Mouse (Mus musculus) stomach, embryonic 16.5 days (tissue): ENCODE data around the gene Bend3. TPM values are rescaled to one million over a fixed set of nuclear protein-coding genes. Genes with fewer than 3 reads are reported as not detected.

Source experiments
- ATAC-seq: fragments of 200-750 bp; cut with Nextera tagmentation; 2 replicates; pipeline ENCODE4 v1.8.0; 2017; ENCODE audit warnings: moderate number of reproducible peaks, moderate TSS enrichment; ENCODE audit not compliant: insufficient read depth, low FRiP score
- H3K27ac ChIP-seq: fragments of 300-500 bp; sonication (generic); 2 replicates; pipeline ENCODE4 v1.5.1; 2014; ENCODE audit warnings: low read length
- H3K27me3 ChIP-seq: fragments of 300-500 bp; sonication (generic); 2 replicates; pipeline ENCODE4 v1.6.1; 2014; ENCODE audit warnings: low read length, control low read depth, mixed read lengths; ENCODE audit not compliant: control insufficient read depth, insufficient read depth
- H3K36me3 ChIP-seq: fragments of 300-500 bp; sonication (generic); 2 replicates; pipeline ENCODE4 v1.6.1; 2014; ENCODE audit warnings: low read length; ENCODE audit not compliant: control insufficient read depth, insufficient read depth
- H3K4me1 ChIP-seq: fragments of 300-500 bp; sonication (generic); 2 replicates; pipeline ENCODE4 v1.6.1; 2014; ENCODE audit warnings: low read length, control low read depth, mixed read lengths; ENCODE audit not compliant: control insufficient read depth, insufficient read depth
- H3K4me2 ChIP-seq: fragments of 300-500 bp; sonication (generic); 2 replicates; pipeline ENCODE4 v1.6.1; 2014; ENCODE audit warnings: low read depth, low read length, mixed read lengths
- H3K4me3 ChIP-seq: fragments of 300-500 bp; sonication (generic); replicated peaks from 2 replicates; pipeline ENCODE4 v1.5.1; 2014; ENCODE audit warnings: mild to moderate bottlenecking, low read length
- H3K9ac ChIP-seq: fragments of 300-500 bp; sonication (generic); 2 replicates; pipeline ENCODE4 v1.6.1; 2014; ENCODE audit warnings: low read length
- H3K9me3 ChIP-seq: fragments of 300-500 bp; sonication (generic); replicated peaks from 2 replicates; pipeline ENCODE4 v1.6.1; 2016; ENCODE audit warnings: low read length, control low read depth; ENCODE audit not compliant: control insufficient read depth
- WGBS: fragments of 180-500 bp; shearing (Covaris S2); extraction: QIAGEN DNeasy Blood & Tissue Kit; methylation state at CpG from one replicate; pipeline ENCODE4 v1.1.7; 2014; 5-methylcytosine and 5-hydroxymethylcytosine counted together
- polyA plus RNA-seq: library from polyadenylated mRNA; unstranded; fragments of >200 nt; fragmentation: Nextera tagmentation; extraction: Ambion mirVana; gene quantifications from 2 replicates; pipeline ENCODE4 v1.2.1, GENCODE M21; 2015

Gene Bend3
- polyA plus RNA-seq, 1 experiment from 2014 or later: 2.5 TPM

DNA sequence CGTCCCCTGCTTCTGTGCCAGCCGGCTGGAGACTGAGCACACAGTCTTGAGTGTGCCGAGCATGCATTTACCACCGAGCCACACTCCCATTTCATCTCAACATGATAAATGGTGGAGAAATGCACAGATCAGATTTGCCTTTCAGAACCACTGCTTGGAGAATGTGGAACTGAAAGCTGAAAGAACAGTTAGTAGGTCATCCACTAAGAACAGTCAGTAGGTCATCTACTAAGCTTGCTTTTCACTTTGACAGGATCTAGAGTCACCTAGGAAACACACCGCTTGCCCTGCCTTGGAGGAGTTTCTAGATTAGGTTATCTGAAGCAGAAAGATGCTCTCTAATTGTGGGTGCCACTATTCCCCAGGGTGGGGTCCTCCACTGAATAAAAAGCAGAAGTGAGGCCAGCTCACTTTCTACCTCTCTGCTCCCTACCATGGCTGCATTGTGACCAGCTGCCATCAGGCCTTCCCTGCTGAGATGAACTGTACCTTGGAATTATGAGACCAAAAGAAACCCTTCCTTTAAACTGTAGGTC, 79.1 kb downstream of the Bend3 start:
- ATAC-seq: no peak
- Histone ChIP-seq H3K9me3 (no peaks in the 10 kb centered on the region), H3K27me3 (no peaks in the 10 kb centered on the region; the same call in 1 of the 2 replicates), H3K4me1 (no peaks in the 10 kb centered on the region), H3K36me3 (no peaks in the 10 kb centered on the region), H3K9ac (no peak overlapping the region), H3K4me3 (no peak overlapping the region), H3K4me2 (no peak overlapping the region), H3K27ac (no peak overlapping the region)
- 85% methylated on average over 5 of the region's 5 CpGs for WGBS

DNA sequence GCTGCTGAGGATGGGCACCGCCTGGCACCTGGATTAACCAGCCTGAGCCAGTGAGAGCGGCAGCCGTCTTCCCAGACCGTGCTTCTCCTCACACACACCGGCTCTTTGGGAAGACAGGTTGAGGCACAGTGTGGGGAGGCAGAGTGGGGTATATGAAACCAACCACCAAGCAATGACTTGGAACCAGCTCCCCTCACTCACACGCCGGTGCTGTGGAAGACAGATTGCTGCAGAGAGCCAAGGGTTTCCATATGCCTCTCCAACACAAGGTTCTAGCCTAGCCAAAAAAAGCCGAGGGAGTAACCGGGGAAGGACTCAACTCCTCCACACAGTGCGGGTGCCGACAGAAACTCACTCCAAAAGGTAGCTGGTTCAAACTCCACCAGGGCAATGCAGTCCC, 80.7 kb downstream of the Bend3 start:
- Histone ChIP-seq H3K9ac (no peak overlapping the region), H3K9me3 (no peaks in the 10 kb centered on the region), H3K36me3 (no peaks in the 10 kb centered on the region), H3K4me2 (no peak overlapping the region), H3K4me1 (no peaks in the 10 kb centered on the region), H3K27me3 (no peaks in the 10 kb centered on the region; the same call in 1 of the 2 replicates), H3K27ac (no peak overlapping the region), H3K4me3 (no peak overlapping the region)
- no peak for ATAC-seq
- 73% methylated on average over 11 of the region's 11 CpGs for WGBS

DNA sequence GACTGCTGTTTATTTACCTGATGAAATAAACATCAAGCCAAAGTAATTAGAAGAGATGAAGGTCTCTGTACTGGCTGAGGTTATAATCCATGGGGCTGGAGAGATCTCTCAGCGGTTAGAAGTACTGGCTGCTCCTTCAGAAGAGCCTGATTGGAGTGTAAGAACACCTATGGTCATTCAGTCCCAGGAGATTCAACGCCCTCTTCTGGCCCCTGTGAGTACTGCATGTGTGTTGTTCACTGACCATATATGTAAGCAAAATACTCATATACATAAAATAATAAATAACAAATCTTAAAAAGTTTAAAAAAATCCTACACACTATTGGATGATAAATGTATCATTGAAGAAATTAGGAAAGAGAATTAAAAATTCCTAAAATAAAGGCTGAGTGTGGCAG, 82.1 kb downstream of the Bend3 start:
- Histone ChIP-seq H3K27ac (no peak overlapping the region), H3K27me3 (no peaks in the 10 kb centered on the region; the same call in 1 of the 2 replicates), H3K4me3 (no peak overlapping the region), H3K4me1 (no peaks in the 10 kb centered on the region), H3K4me2 (no peak overlapping the region), H3K9ac (no peak overlapping the region), H3K36me3 (no peaks in the 10 kb centered on the region), H3K9me3 (no peaks in the 10 kb centered on the region)
- 39% methylated on average over 2 of the region's 2 CpGs for WGBS
- ATAC-seq: no peak

DNA sequence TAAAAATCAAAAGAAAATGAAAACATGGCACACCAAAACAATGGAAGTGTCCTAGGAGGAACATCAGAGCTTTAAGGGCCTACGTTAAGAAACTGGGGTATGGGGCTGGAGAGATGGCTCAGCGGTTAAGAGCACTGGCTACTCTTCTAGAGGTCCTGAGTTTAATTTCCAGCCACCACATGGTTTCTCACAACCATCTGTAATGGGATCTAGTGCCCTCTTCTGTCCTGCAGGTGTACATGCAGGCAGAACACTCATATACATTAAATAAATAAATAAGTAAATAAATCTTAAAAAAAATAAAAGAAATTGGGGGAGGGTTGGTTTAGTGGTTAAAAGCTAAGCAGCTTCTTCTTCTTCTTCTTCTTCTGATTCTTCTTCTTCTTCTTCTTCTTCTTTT, 82.7 kb downstream of the Bend3 start:
- Histone ChIP-seq H3K36me3 (no peaks in the 10 kb centered on the region), H3K4me3 (no peak overlapping the region), H3K9me3 (no peaks in the 10 kb centered on the region), H3K27me3 (no peaks in the 10 kb centered on the region; the same call in 1 of the 2 replicates), H3K9ac (no peak overlapping the region), H3K4me2 (no peak overlapping the region), H3K4me1 (no peaks in the 10 kb centered on the region), H3K27ac (no peak overlapping the region)
- ATAC-seq: no peak
- WGBS: 92% methylated on average over 2 of the region's 2 CpGs

Other genes with a start within 250 kb of the Bend3 start
- gene Gm9803, start 45.3 kb downstream of the Bend3 start, polyA plus RNA-seq: 10.0 and 25.9 TPM in 2 replicates
- gene 1700021F05Rik, start 62.2 kb downstream of the Bend3 start, polyA plus RNA-seq: 59.7 and 60.6 TPM in 2 replicates
- gene Cd24a, start 99.5 kb downstream of the Bend3 start, polyA plus RNA-seq: 328 and 363 TPM in 2 replicates